ENCODE assay signal across 25 mouse cellular contexts in genomic region chr3:156335033-156335793, GRCm38 (mm10).
DNase-seq lines count a peak whose midpoint lies in the region; ATAC-seq and TF ChIP-seq lines count a peak whose summit lies in the region.
"Had no signal": no experiment of that assay in that cellular context is flagged by ENCODE, and none has a peak within 500 bp of the region (broad histone marks: within the 10 kb centered on the region; RNA-seq: fewer than 3 reads in every experiment).

No protein-coding gene starts in this region.

- ATAC-seq in lung, embryonic 14.5 days (ENCODE audit: insufficient read depth): peak; percentile 97
- ATAC-seq in liver, embryonic 12.5 days: no peak
- ATAC-seq: forebrain, embryonic 15.5 days; hindbrain, embryonic 16.5 days; midbrain, embryonic 16.5 days had no signal

- H3K4me2 ChIP-seq in lung, embryonic 14.5 days: no peak overlapping the region
- H3K4me2 ChIP-seq in liver, embryonic 12.5 days: no peak overlapping the region
- H3K4me2 ChIP-seq: embryonic facial prominence, embryonic 12.5 days; forebrain, embryonic 15.5 days; heart, embryonic 12.5 days; liver, embryonic 13.5 days; midbrain, embryonic 11.5 days had no signal

- no peak for TF ChIP-seq EP300 in heart, adult 2 months (IDR thresholded peaks at IDR 0.05; ENCODE audit: insufficient read depth, low read depth, low read length)

- no peak overlapping the region for H3K27ac ChIP-seq in heart, adult 2 months
- H3K27ac ChIP-seq in lung, embryonic 14.5 days (ENCODE audit: low read depth): no peak overlapping the region
- no peak overlapping the region for H3K27ac ChIP-seq in liver, embryonic 12.5 days
- H3K27ac ChIP-seq: embryonic facial prominence, embryonic 12.5 days; forebrain, embryonic 15.5 days; layer of hippocampus, adult 2 months; liver, embryonic 13.5 days had no signal

- no peaks in the 10 kb centered on the region for H3K36me3 ChIP-seq in heart, adult 2 months (ENCODE audit: control insufficient read depth, insufficient read depth, low read length)
- H3K36me3 ChIP-seq in lung, embryonic 14.5 days (ENCODE audit: insufficient read depth): no peaks in the 10 kb centered on the region
- H3K36me3 ChIP-seq in liver, embryonic 12.5 days: no peaks in the 10 kb centered on the region
- H3K36me3 ChIP-seq: embryonic facial prominence, embryonic 12.5 days; forebrain, embryonic 15.5 days; heart, embryonic 12.5 days; liver, embryonic 13.5 days had no signal

- no peak overlapping the region for H3K4me3 ChIP-seq in heart, adult 2 months
- no peak overlapping the region for H3K4me3 ChIP-seq in lung, embryonic 14.5 days (ENCODE audit: low read depth, low read length)
- H3K4me3 ChIP-seq in lung, adult 2 months (replicated peaks; ENCODE audit: extremely low read depth, low read depth, low read length): no peak overlapping the region
- H3K4me3 ChIP-seq in liver, embryonic 12.5 days: no peak overlapping the region
- H3K4me3 ChIP-seq: embryonic facial prominence, embryonic 12.5 days; forebrain, embryonic 15.5 days; heart, embryonic 12.5 days; layer of hippocampus, adult 2 months; liver, embryonic 13.5 days had no signal

- no peaks in the 10 kb centered on the region for H3K79me2 ChIP-seq in heart, adult 2 months (replicated peaks; ENCODE audit: control insufficient read depth, insufficient read depth, low read length)

- DNase-seq in heart, postnatal 10 days: peak; percentile 8 to 14
- no peak for DNase-seq in heart, adult 2 months
- DNase-seq in lung, embryonic 14.5 days: peak; percentile 64
- no peak for DNase-seq in lung, adult 2 months
- DNase-seq in lung, postnatal 25 days (ENCODE audit: low spot score): peak; percentile 18
- DNase-seq in right cerebral cortex, adult 18-20 months: no peak
- DNase-seq: adrenal gland, postnatal 10 days; cerebellum, adult 11 months; cerebellum, adult 9-10 months; cerebellum, postnatal 36 days; gastrocnemius, postnatal 36 days; heart, adult 18-20 months; kidney, postnatal 36 days; left cerebral cortex, postnatal 4 days; liver, embryonic 13.5 days; spleen, adult 18-20 months had no signal

- no peak for TF ChIP-seq CTCF in heart, adult 2 months (IDR thresholded peaks at IDR 0.05)
- TF ChIP-seq CTCF in lung, embryonic 14.5 days (IDR thresholded peaks at IDR 0.05; ENCODE audit: low read depth): no peak
- no peak for TF ChIP-seq CTCF in lung, adult 2 months (IDR thresholded peaks at IDR 0.05; ENCODE audit: insufficient read depth, low read length)

- no peak for TF ChIP-seq POLR2A in heart, adult 2 months (IDR thresholded peaks at IDR 0.05; ENCODE audit: insufficient read depth, low read depth, low read length)
- TF ChIP-seq POLR2A in lung, adult 2 months (IDR thresholded peaks at IDR 0.05; ENCODE audit: borderline replicate concordance, extremely low read depth, low read depth, low read length): no peak

- H3K9ac ChIP-seq in heart, adult 2 months (ENCODE audit: low read depth, low read length): no peak overlapping the region
- H3K9ac ChIP-seq in lung, embryonic 14.5 days: no peak overlapping the region
- no peak overlapping the region for H3K9ac ChIP-seq in liver, embryonic 12.5 days
- H3K9ac ChIP-seq: embryonic facial prominence, embryonic 12.5 days; forebrain, embryonic 15.5 days; heart, embryonic 12.5 days; liver, embryonic 13.5 days had no signal

- 64% methylated on average over 6 of the region's 6 CpGs for WGBS in heart, adult 2 months
- WGBS in lung, embryonic 14.5 days: 68% methylated on average over 6 of the region's 6 CpGs
- WGBS in lung, adult 2 months: 65% methylated on average over 6 of the region's 6 CpGs
- 65% methylated on average over 6 of the region's 6 CpGs for WGBS in liver, embryonic 12.5 days (ENCODE audit: insufficient replicate concordance)

- no peaks in the 10 kb centered on the region for H3K9me3 ChIP-seq in lung, embryonic 14.5 days (ENCODE audit: low read depth, low read length)
- H3K9me3 ChIP-seq in liver, embryonic 12.5 days (replicated peaks): no peaks in the 10 kb centered on the region
- H3K9me3 ChIP-seq: embryonic facial prominence, embryonic 12.5 days; forebrain, embryonic 15.5 days; heart, embryonic 12.5 days; liver, embryonic 13.5 days had no signal

- no peaks in the 10 kb centered on the region for H3K27me3 ChIP-seq in heart, adult 2 months (ENCODE audit: control insufficient read depth, insufficient read depth, low read length)
- H3K27me3 ChIP-seq in lung, embryonic 14.5 days (ENCODE audit: insufficient read depth, low read length): no peaks in the 10 kb centered on the region
- no peaks in the 10 kb centered on the region for H3K27me3 ChIP-seq in liver, embryonic 12.5 days (replicated peaks)
- H3K27me3 ChIP-seq: CH12.LX; embryonic facial prominence, embryonic 12.5 days; forebrain, embryonic 15.5 days; heart, embryonic 12.5 days; liver, embryonic 13.5 days had no signal

- H3K4me1 ChIP-seq in heart, adult 2 months (ENCODE audit: control insufficient read depth, insufficient read depth, low read length): no peaks in the 10 kb centered on the region
- H3K4me1 ChIP-seq in lung, embryonic 14.5 days (ENCODE audit: insufficient read depth): no peaks in the 10 kb centered on the region
- H3K4me1 ChIP-seq in lung, adult 2 months (ENCODE audit: control insufficient read depth, insufficient read depth, low read length): no peaks in the 10 kb centered on the region
- no peaks in the 10 kb centered on the region for H3K4me1 ChIP-seq in liver, embryonic 12.5 days
- H3K4me1 ChIP-seq: embryonic facial prominence, embryonic 12.5 days; forebrain, embryonic 15.5 days; heart, embryonic 12.5 days; liver, embryonic 13.5 days had no signal

- intact Hi-C loops in heart, postnatal 10 days (cut with DNase I): no loop called here
- intact Hi-C loops in heart, adult 2 months (cut with DNase I): no loop called here

Comparison
In these comparisons a context has a peak if more than half of its experiments do, and no peak if none do; other contexts are left out.
1. DNase-seq: peak in heart, postnatal 10 days (2 of 2), lung, embryonic 14.5 days (single experiment) and lung, postnatal 25 days (single experiment); none in heart, adult 2 months (0 of 2), lung, adult 2 months (single experiment) and right cerebral cortex, adult 18-20 months (single experiment).